Mouse (Mus musculus) spleen, embryonic (tissue): ENCODE results near the gene Gpx2.
"Not testable (repeated sequence)": the region's sequence is repeated elsewhere in the genome, so short reads cannot be mapped to it uniquely, and the experiment has no call there.

Source experiments
- CTCF ChIA-PET: fragments of 350-600 bp; sonication (Branson Sonifier 250); formaldehyde crosslinking; loops from one replicate; lab custom pipeline; 2022; lab: Charles Lee

Gpx2 gene

DNA sequence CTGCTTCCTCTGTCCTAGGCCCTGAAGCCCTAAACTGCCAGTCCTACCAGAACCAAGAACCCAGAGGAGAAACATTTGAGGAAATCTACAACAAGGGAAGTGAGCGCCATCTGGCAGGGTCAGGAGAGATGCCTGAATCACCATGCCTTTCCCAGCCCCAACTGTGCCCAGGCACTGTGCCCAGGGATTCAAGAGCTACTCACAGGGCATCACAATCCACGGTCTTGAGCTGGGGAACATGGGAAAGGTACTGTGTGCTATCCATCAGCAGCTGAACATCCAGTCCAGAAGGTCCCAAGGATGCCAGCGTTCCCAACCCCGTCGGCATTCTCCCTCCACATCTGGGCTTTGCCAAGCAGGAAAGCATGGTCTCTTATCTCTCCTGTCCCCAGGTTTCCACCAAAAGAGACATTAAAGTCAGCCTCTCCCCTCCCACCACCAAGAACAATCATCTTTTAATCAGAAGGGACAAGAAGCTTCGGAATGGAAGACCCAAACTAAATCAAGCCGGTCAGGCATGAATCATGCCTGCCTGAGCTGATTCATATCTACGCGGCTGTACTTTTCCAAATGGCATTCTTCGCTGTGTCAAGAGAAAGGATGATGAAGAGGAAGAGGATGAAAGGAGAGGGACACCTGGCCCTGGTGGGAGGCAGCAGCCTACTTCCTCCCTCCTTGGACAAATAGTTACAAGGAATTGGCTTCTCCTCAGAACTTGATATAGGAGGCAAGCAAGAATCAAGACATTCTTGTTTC lies 9.9 kb upstream of the Gpx2 start:
- CTCF ChIA-PET = no interaction called here

DNA sequence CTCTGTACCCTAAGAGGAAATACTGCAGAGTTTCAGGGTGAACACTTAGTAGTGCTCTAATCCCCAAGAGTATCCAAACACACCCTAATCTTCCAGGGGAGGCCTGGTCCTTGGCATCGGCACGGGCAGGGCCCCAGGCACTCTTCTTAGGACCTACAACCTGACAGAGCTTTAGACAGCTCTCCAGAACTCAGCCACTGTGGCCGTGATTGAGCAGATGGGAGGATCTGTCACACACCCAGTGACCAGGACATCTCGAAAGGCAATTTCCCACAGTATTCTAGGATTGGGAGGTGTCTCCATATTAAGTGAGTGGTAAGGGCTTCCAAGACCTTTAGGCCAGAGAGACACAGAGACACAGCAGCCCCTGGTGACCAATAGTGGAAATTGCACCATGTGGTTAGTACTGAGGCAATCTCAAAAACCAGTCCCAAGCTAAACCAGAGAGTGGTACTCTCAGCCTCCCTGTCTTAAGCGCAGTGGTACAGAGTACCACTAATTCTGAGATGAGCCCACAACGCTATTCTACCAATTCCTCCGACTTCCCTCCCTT lies 8.4 kb upstream of the Gpx2 start:
- CTCF ChIA-PET = no interaction called here

DNA sequence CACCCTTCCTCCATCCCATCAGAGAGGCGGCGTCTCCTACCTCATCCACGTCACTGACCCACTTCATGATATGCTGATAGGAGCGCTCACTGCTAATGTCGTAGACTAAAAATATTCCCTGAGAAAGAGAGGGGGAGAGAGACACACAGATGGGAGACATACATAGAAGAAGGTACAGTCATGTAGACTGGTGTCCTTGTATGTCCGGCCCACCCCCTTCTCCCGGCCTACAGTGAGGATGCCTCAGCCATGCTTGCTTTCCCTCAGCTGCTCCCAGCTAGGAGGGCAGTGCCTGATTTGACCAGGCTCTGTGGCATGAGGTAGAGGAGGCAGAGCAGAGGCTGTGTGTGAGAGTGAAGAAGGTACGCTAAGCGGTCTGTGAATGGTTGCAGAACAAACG lies 7.7 kb upstream of the Gpx2 start:
- CTCF ChIA-PET = interaction anchor here (0.5 kb wide), 1 partner anchor 29 kb away, joined by 3 read pairs; no protein-coding TSS in a partner anchor

DNA sequence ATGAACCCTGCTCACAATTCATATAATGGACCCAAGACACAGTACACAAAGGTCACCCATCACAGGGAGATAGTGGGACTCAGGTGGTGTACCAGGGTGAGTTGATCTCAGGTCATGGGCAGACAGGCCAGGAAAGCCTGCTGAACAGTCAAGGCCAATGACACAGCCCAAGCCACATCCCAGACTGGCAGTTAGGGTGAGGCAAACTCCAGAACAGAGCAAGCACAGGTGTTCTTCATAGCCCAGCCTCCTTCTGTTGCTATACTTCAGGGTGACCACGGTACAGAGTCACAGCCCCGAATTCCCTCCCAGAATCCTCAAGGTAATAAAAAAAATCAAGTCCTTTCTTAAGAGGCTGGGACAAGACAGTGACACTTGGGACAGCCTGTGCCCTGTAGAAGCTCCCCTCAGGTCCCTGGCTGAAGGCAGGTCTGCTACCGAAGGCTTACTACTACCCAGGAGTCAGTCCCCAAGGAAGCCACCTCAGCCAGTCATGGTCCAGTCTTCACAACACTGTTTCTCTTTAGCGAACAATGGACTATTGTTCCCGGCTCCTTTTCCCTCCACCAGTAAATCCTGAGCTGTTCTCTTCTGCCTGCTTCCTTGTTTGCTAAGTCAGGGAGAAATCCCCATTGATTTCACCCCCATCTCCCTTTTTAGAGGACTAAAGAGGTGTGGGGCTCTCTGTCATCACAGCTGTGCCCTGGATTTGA lies 2.8 kb upstream of the Gpx2 start:
- CTCF ChIA-PET = no interaction called here

DNA sequence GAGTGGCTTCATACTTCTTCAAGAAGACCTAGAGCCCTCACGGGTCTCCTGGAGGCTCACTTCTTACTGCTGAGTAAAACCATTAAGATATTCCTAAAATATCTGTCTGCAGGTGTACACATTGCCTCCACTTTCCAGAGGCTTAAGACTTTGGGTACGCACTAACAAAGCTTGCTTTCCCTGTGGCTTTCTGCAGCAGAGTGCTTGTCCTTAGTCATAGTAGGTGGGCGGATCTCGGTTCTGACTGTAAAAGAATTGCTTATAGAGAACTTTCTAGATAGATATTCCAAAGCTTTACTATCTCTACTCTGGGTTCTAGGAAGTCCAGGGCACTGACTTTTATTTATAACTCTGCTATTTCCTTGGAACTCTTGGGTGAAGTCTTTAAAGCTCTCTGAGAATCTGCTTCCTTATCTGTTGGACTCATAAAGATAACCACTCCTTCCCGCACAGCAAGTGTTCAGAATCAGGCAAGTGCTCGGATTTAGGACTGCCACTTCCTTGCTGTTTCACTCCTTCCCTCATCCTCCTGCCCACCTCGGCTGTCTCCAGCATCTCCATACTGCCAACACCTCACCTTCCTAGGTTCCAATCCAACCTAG lies 1.7 kb upstream of the Gpx2 start:
- CTCF ChIA-PET = no interaction called here

DNA sequence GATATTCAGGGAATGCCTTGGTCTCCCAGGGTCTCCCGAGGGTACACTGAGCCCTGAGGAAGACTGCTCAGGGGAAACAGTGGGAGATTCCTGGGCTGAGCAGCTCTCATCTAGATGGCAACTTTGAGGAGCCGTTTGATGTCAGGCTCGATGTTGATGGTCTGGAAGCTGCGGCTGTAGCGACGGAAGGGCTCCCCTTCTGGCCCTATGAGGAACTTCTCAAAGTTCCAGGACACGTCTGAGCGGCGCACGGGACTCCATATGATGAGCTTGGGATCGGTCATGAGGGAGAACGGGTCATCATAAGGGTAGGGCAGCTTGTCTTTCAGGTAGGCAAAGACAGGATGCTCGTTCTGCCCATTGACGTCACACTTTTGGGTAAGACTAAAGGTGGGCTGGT lies 2.8 kb downstream of the Gpx2 start:
- CTCF ChIA-PET = not testable (repeated sequence)

DNA sequence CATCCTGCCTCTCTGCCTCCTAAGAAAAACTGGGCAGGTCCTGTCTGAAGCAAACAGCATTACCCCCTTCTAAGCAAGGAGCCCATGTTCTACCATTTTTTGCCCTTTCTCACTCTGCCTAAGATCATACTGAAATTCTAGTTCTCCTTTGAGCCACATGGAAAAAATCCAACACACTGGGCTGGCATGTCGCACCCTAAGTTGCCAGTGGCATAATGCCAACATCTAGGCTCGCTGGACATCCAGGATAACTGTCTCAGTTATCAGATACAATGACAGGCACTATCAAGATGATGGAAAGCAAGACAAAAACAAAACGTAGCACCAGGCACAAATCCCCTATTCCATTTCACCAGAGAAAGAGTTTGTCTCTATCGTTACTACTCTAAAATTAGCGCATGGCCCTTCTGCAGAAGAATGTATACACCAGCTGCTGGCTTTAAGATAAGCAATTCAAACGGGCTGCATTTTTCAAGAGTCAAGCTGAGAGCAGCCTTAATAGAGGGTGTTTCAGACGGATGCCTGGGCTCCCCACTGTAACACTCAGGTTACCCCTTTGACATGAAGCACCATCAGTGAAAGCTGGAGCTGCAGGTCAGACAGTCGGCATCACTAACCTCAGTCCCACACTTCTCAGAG lies 4.8 kb downstream of the Gpx2 start:
- CTCF ChIA-PET = no interaction called here

DNA sequence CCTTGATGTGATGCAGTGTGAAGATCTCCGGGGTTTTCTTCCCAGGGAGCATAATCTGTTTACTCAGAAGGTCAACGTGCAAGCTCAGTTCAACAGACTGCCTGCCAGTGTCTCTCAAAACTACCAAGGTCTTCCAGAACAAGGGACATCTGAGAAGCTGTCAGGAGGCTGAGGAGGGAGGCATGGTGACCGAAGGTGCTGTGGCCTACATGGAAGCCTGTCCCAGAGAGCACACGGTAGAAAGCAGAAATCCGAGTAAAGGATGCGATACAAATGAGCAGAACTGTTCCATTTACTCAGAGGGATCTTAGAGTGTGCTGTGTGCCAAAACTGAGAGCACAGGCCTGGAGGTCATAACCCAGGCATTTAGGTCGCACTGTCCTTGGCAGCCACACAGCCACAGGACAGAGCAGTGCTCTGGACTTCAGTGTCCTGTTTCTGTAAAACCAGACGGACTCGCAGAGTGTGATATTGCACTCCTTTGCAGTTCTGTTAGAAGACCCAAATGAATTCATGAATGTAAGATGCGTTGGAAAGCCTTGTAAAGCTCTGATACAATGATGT lies 11.2 kb downstream of the Gpx2 start:
- CTCF ChIA-PET = no interaction called here

DNA sequence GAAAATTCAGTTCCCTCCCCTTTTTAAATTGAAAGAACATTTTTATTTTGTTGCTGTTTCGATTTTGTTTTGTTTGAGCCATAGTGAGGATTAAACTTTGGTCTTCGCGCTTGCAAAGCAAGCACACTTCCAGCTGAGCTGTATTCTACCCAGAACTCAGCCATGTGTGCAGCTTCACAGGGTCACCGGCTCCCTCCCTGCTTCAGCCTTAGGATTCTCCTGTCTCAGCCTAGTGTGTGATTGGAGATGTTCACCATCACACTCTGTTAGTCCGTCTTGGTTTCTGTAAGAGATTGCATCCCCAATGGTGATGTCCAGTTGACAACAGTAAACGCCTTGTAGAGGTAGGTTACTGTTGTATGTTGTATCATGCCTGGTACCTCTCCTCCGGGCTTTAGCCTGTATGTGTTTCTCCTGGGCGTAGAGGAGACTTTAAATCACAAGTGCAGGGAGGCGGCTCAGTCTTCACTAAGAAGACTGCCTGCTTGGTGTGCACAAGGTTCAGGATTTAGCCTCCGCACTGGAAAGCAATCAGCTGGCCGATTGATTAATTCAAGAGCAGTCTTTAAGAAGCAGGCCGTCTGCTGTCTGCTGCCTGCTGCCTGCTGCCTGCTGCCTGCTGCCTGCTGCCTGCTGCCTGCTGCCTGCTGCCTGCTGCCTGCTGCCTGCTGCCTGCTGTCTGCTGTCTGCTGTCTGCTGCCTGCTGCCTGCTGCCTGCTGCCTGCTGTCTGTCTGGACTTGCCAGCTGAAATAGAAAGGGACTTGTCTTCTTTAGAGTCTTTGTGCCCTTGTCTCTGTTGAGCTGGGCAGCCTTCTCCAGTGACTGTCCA lies 14.5 kb downstream of the Gpx2 start:
- CTCF ChIA-PET = interaction anchor here (0.6 to 0.7 kb wide), 2 partner anchors 29 to 285 kb away, joined by 4 to 7 read pairs; no protein-coding TSS in a partner anchor

DNA sequence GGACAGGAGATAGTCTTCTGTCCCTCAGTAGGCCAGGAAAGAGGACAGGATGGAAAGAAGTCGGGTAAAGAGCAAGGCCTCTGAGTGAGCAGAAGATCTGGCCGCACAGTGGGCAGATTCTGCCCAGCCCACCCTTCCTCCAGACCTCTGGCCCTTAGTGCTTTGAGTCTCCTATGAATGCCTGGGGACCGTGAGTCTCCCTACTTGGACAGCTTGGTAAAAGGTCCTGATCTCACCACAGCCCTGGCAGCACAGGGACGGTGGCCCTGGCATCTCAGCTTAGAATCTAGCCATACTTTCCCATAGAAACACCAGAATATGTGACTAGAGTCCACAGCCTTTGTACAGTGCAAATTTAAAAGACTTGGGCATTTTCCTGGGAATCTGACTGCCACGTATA lies 15.4 kb downstream of the Gpx2 start:
- CTCF ChIA-PET = interaction anchor here (0.6 kb wide), 1 partner anchor 284 kb away, joined by 4 read pairs; no protein-coding TSS in a partner anchor

DNA sequence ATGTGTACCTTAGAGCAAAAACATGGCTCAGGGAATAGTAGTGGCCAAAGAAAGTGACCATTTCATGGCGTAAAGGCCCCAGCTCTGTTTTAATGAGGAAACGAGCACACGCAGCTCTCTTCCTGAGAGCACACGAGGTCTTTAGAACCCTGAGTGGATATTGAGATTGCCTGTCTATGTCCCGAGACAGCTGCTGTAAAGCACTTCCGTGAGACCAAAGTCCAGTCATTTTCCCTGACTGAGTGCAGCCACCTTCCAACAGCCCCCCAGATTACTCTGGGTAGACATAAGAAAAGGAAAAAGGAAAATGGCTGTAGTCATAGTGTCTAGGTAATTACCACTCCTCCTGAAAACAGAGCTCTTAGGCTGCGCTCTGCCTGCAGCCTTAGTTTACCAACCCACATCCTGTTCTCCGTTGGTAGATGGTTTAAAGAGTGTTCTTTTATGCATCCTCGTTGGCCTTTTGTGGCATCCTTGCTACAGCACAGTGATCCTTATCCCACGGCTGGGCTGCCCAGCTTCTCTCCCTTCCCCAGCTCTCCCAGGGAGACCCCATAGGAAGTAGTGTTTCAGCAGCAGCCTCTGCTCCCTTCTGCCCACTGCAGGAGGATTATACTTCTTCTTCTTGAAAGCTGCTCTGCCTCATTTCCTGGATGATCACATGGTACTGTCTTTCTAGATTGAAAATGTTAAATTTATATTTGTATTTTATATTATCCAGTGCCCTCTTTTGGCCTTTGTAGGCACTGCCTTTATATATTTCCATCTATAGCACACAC lies 16.9 kb downstream of the Gpx2 start:
- CTCF ChIA-PET = no interaction called here

DNA sequence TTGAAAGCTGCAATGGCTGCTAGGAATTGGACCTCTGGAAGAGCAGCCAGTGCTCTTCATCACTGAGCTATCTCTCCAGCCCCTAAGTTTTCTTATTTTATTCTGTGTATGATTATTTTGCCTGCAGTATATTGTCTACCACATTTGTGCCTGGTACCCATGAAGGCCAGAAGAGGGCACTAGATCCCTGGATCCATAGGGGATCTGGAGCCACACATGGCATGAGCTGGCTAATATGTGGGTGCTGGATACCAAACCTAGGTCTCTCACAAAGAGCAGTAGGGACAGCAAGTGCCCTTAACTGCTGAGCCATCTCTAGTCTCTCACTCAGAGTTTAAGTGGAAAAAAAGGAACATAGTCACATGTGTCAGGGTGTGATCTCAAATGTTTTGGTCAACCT lies 17.5 kb downstream of the Gpx2 start:
- CTCF ChIA-PET = no interaction called here

DNA sequence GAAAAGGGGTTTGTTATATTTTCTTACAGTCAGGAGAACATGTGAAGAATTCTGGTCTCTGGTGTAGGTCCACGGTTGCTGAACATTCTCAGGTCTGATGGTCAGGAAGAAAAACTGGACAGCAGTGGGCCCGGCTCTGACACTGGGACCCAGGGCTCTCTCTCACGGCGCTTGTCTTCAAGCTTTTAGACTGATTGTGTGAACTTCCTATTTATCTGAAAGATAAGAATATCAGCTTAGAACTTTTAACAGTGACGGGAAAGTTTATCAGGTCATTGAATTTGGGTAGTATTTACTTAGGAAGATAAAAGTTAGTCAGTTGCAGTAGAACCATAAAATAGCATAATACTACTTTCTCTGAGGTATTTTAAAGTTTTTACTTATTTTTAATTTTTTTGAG lies 18.5 kb downstream of the Gpx2 start:
- CTCF ChIA-PET = no interaction called here

DNA sequence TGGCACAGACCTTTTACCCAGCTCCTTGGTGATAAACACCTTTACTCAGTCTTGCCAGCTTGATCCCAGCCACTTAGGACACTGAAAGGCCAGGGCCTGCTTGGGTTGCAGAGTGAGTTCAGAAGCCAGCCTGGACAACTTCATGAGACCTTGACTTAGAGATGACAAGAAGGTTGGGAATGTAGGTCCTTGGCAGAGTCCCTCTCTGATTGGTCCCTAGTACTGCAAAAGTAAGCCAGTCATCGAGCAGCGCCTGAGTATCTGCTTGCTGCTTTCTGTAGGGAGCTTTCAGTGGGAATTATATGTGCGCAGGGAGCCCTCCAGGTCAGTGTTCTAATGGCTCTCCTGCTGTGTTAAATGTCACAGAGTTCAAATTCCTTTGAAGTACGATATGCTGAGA lies 20.2 kb downstream of the Gpx2 start:
- CTCF ChIA-PET = no interaction called here

DNA sequence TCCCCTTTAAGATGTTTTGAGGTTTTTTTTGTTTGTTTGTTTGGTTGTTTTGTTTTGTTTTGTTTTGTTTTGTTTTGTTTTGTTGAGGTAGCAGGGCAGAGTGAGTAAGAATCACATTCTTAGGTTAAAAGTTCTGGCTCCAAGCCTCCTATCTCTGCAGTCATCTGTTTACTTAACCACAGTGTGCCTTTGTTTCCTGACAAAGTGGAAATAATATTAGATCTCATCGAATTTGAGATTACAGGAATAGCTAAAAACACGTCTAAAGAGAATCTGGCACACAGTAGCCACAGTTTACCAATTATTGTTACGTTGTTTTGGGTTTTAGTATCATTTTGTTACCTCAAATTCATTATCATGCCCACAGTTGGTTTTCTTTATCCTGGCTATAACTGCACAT lies 20.7 kb downstream of the Gpx2 start:
- CTCF ChIA-PET = interaction anchor here (0.5 kb wide), 1 partner anchor 43 kb away, joined by 3 read pairs; no protein-coding TSS in a partner anchor

DNA sequence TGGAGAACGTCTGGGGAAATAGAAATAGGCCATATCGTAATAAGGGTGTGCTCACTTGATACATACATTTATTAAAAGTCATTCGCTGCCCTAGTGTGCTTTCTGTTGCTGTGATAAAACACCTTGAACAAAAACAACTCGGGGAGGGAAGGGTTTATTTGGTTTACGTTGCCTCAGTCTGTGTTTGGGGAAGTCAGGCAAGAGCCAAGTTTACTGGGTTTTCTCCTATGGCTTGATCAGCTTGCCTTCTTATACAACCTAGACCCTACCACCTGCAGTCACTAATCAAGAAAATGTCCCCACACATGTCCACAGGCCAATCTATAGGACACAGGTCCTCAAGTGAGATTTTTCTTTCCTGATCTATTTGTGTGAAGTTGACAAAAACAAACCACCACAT lies 23.8 kb downstream of the Gpx2 start:
- CTCF ChIA-PET = no interaction called here

DNA sequence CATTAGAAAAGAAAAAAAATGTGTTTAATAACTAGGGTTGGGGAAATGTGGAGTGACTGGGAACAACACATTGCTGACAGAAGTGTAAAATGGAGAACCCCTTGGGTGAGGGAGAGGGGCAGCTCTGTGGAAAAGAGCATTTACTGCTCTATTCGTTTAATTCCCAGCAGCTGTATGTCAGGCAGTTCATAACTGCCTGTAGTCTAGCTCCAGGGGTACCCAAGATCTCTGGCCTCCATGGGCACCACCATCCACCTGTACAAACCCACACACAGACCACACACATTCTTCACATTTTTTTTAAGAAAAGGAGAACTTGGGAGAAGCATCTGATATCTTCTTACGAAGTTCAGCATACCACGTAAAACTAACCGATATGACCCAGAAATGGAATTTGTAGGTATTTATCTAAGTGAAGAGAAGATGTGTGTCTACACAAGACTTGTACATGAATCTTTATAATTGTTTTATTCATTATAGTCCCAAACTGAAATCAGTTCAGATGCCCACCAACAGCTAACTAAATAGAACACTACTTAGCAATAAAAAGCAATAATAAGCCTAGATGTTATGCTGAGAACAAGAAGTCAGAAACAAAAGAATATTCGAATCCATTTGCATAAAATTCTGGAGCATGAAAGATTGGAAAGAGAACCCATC lies 24.4 kb downstream of the Gpx2 start:
- CTCF ChIA-PET = no interaction called here

DNA sequence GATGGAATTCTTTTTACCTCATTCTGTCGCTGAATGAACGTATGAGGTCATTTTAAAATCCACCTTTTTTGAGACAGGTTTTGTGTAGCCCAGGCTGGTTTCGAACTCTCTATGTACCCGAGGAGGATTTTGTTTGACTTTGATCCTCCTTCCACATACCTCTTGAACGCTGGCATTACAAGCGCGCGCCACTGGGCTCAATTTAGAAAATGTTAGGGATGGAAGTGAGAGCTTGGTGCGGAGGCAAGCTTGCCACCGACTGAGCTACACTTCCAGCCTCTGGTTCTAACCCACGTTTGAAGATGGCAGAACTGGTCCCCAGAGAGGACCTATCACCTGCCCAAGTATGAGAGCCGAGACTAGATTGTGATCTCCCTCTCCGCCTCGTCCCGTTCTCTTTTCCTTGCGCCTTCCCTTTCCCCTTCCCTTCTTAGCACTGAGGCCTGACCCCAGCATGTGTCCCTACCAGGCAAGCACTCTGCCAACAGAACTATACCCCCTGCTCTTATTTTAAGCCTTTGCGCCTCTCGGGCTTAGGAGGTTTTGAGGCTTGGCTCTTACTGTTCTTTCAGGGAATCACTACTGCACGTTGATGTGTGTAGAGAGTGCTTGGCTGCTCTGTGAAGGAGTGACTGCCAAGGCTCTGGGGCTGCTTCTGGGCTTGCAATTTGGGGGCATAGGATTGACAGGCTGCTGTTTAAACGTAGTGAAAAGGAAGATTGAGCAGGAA lies 29.3 kb downstream of the Gpx2 start:
- CTCF ChIA-PET = no interaction called here
